Mouse (Mus musculus) forebrain, postnatal 0 days (tissue): ENCODE data around the gene Mtg1. TPM values are rescaled to one million over a fixed set of nuclear protein-coding genes. Genes with fewer than 3 reads are reported as not detected.
A peak's percentile ranks its signal among the peaks of the same experiment; 100 is the strongest.

Experiments
- ATAC-seq: fragments of 200-750 bp; cut with Nextera tagmentation; 2 replicates; pipeline ENCODE4 v1.8.0; 2017; ENCODE audit warnings: mild to moderate bottlenecking, moderate library complexity
- DNase-seq: peaks from one replicate; pipeline ENCODE4 v3.0.0-alpha.2; 2015
- H3K27ac ChIP-seq: fragments of 300-500 bp; sonication (generic); 2 replicates; pipeline ENCODE4 v1.5.1; 2014; ENCODE audit warnings: low read depth, mild to moderate bottlenecking, antibody characterized with exemption, low read length, moderate library complexity, mixed read lengths
- H3K27me3 ChIP-seq: fragments of 300-500 bp; sonication (generic); 2 replicates; pipeline ENCODE4 v1.6.1; 2014; ENCODE audit warnings: mild to moderate bottlenecking, low read length, mixed read lengths; ENCODE audit not compliant: insufficient read depth
- H3K36me3 ChIP-seq: fragments of 300-500 bp; sonication (generic); 2 replicates; pipeline ENCODE4 v1.6.1; 2014; ENCODE audit warnings: mild to moderate bottlenecking, moderate library complexity; ENCODE audit not compliant: insufficient read depth
- H3K4me1 ChIP-seq: fragments of 300-500 bp; sonication (generic); 2 replicates; pipeline ENCODE4 v1.6.1; 2014; ENCODE audit warnings: antibody characterized with exemption; ENCODE audit not compliant: insufficient read depth
- H3K4me2 ChIP-seq: fragments of 300-500 bp; sonication (generic); 2 replicates; pipeline ENCODE4 v1.6.1; 2014; ENCODE audit warnings: low read depth, mild to moderate bottlenecking, moderate library complexity
- H3K4me3 ChIP-seq: fragments of 300-500 bp; sonication (generic); 2 replicates; pipeline ENCODE4 v1.5.1; 2014; ENCODE audit warnings: low read depth, low read length, mixed read lengths
- H3K9ac ChIP-seq: fragments of 300-500 bp; sonication (generic); 2 replicates; pipeline ENCODE4 v1.6.1; 2014; ENCODE audit warnings: mild to moderate bottlenecking
- H3K9me3 ChIP-seq: fragments of 300-500 bp; sonication (generic); 2 replicates; pipeline ENCODE4 v1.6.1; 2016; ENCODE audit warnings: low read length
- CTCF ChIP-seq: sonication (generic); IDR thresholded peaks from 2 replicates; pipeline ENCODE4 v1.5.1; 2016; ENCODE audit warnings: antibody characterized with exemption, control low read depth, low read depth
- WGBS: fragments of 180-500 bp; shearing (Covaris S2); extraction: QIAGEN DNeasy Blood & Tissue Kit; methylation state at CpG from one replicate; pipeline ENCODE4 v1.1.7; 2014; 5-methylcytosine and 5-hydroxymethylcytosine counted together
- polyA plus RNA-seq: library from polyadenylated mRNA; unstranded; fragments of >200 nt; fragmentation: Nextera tagmentation; extraction: Ambion mirVana; gene quantifications from 2 replicates; pipeline ENCODE4 v1.2.1, GENCODE M21; 2015
- total RNA-seq: library from RNA; depleted of rRNA; stranded (reverse); fragments of >200 nt; gene quantifications from 2 replicates; pipeline ENCODE4 v1.2.3, GENCODE M21; 2014

Mtg1 gene
- total and polyA plus RNA-seq, 2 experiments from 2014 or later: 14.2 to 33.7 TPM

- H3K4me2 ChIP-seq: no peak overlapping the region
- H3K9ac ChIP-seq: no peak overlapping the region
- TF ChIP-seq CTCF: no peak
- WGBS: 92% methylated on average over 2 of the region's 2 CpGs
- H3K36me3 ChIP-seq: no peaks in the 10 kb centered on the region
- H3K4me1 ChIP-seq: peaks cover 7% of the 10 kb centered on the region; the same call in 1 of the 2 replicates
- ATAC-seq (no peak), DNase-seq (no peak)
- no peaks in the 10 kb centered on the region for H3K27me3 ChIP-seq
- no peak overlapping the region for H3K4me3 ChIP-seq
- no peak overlapping the region for H3K27ac ChIP-seq
- H3K9me3 ChIP-seq: no peaks in the 10 kb centered on the region
Observed at GRCm38 (mm10) chr7:140120484-140120883, 16.9 kb upstream of the Mtg1 start.

- no peak for TF ChIP-seq CTCF
- H3K4me3 ChIP-seq: no peak overlapping the region
- H3K27me3 ChIP-seq: no peaks in the 10 kb centered on the region
- peaks cover 7% of the 10 kb centered on the region; the same call in 1 of the 2 replicates for H3K4me1 ChIP-seq
- H3K36me3 ChIP-seq: no peaks in the 10 kb centered on the region
- no peaks in the 10 kb centered on the region for H3K9me3 ChIP-seq
- DNase-seq (no peak), ATAC-seq (no peak)
- H3K4me2 ChIP-seq: no peak overlapping the region
- 67% methylated on average over 13 of the region's 13 CpGs for WGBS
- H3K9ac ChIP-seq: no peak overlapping the region
- no peak overlapping the region for H3K27ac ChIP-seq
Observed at GRCm38 (mm10) chr7:140121338-140121910, 15.9 kb upstream of the Mtg1 start.

GRCm38 (mm10) chr7:140122765-140123164 lies 14.6 kb upstream of the Mtg1 start:
- no peaks in the 10 kb centered on the region for H3K27me3 ChIP-seq
- 0 out of 2 replicates have a peak, but pooled peaks cover 3% of the 10 kb centered on the region for H3K4me1 ChIP-seq
- DNase-seq (no peak), ATAC-seq (no peak)
- H3K4me2 ChIP-seq: no peak overlapping the region
- no peaks in the 10 kb centered on the region for H3K36me3 ChIP-seq
- no peak overlapping the region for H3K9ac ChIP-seq
- H3K9me3 ChIP-seq: no peaks in the 10 kb centered on the region
- no peak overlapping the region for H3K4me3 ChIP-seq
- 43% methylated on average over 4 of the region's 4 CpGs for WGBS
- TF ChIP-seq CTCF: no peak
- H3K27ac ChIP-seq: no peak overlapping the region

DNA sequence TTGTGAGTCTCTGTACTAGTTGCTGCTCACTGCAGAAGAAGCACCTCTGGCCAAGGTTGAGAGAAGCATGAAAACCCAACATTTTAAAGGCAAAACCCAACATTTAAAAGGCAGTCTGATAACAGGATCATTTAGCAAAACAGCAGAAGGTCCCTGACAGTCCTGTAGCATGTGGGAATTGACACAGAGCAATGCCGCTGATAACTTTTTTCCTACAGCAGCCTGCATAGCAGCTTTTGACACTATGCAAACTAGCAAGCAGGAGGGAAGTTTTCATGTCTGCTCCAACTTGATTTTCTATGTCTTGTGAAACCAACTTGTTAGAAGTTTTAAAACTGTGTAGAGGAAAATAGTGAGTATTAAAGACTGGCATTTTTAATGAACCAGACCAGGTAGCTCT lies 13.0 kb upstream of the Mtg1 start:
- no peaks in the 10 kb centered on the region for H3K27me3 ChIP-seq
- 97% methylated on average over 1 of the region's 1 CpGs for WGBS
- H3K27ac ChIP-seq: no peak overlapping the region
- H3K9me3 ChIP-seq: no peaks in the 10 kb centered on the region
- H3K4me1 ChIP-seq: 0 out of 2 replicates have a peak, but pooled peaks cover 3% of the 10 kb centered on the region
- ATAC-seq (no peak), DNase-seq (no peak)
- no peak overlapping the region for H3K9ac ChIP-seq
- H3K36me3 ChIP-seq: no peaks in the 10 kb centered on the region
- no peak overlapping the region for H3K4me2 ChIP-seq
- no peak overlapping the region for H3K4me3 ChIP-seq
- no peak for TF ChIP-seq CTCF

DNA sequence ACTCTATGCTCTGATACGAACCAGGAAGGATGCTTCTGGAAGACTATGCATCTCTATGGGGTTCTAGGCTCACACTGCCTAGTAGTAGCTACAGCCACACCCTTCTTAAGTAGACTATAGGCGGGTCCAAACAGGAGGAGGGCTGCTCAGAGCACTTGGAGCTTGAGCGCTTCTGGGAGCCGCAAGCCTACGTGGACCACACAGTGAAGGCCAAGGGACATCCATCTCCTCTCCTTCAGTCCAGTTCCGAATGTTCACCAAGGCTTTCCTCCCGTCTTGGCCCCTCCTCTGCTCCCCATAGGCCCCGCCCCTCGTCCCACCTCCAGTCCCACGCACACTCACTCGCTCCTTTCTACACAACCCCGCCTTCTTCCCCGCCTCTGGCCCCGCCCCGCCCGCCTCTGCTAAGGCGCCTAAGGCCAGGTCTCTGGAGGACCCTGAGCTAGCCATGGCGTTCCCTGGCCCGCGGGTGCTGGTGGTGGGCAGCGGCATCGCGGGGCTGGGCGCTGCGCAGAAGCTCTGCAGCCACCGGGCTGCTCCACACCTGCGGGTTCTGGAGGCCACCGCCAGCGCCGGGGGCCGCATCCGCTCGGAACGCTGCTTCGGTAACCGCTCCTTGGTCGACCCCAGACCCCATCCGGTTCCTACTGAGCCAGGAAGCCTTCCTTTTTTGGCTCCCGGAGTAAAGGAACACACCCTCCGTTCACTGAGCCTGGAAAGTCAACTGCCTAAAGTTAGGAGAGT lies 11.9 kb upstream of the Mtg1 start:
- H3K9me3 ChIP-seq: no peaks in the 10 kb centered on the region

GRCm38 (mm10) chr7:140126022-140126350 lies 11.4 kb upstream of the Mtg1 start:
- Histone ChIP-seq H3K9ac (peak overlapping the region; percentile 71), H3K27me3 (no peaks in the 10 kb centered on the region), H3K4me2 (peak overlapping the region; percentile 88), H3K9me3 (no peaks in the 10 kb centered on the region), H3K36me3 (no peaks in the 10 kb centered on the region), H3K4me3 (peak overlapping the region; percentile 67), H3K27ac (no peak overlapping the region), H3K4me1 (0 out of 2 replicates have a peak, but pooled peaks cover 3% of the 10 kb centered on the region)
- no peak for TF ChIP-seq CTCF
- 10% methylated on average over 5 of the region's 5 CpGs for WGBS
- DNase-seq (no peak), ATAC-seq (no peak)

More for the DNA sequence above, 11.9 kb upstream of the Mtg1 start:
- under 1% methylated on average over 36 of the region's 40 CpGs for WGBS
- Histone ChIP-seq H3K27ac (no peak overlapping the region), H3K36me3 (no peaks in the 10 kb centered on the region), H3K4me2 (peak overlapping the region; percentile 88), H3K9ac (peak overlapping the region; percentile 71), H3K27me3 (no peaks in the 10 kb centered on the region), H3K4me3 (peak overlapping the region; percentile 67), H3K4me1 (0 out of 2 replicates have a peak, but pooled peaks cover 3% of the 10 kb centered on the region)
- no peak for TF ChIP-seq CTCF
- DNase-seq (peak; percentile 85), ATAC-seq (peak; percentile 97)

GRCm38 (mm10) chr7:140126934-140127333 lies 10.4 kb upstream of the Mtg1 start:
- Histone ChIP-seq H3K9me3 (no peaks in the 10 kb centered on the region), H3K27me3 (no peaks in the 10 kb centered on the region), H3K4me1 (0 out of 2 replicates have a peak, but pooled peaks cover 3% of the 10 kb centered on the region), H3K27ac (no peak overlapping the region), H3K4me3 (no peak overlapping the region), H3K9ac (no peak overlapping the region), H3K4me2 (no peak overlapping the region), H3K36me3 (no peaks in the 10 kb centered on the region)
- WGBS: 80% methylated on average over 3 of the region's 3 CpGs
- ATAC-seq (no peak), DNase-seq (no peak)
- no peak for TF ChIP-seq CTCF
